Mouse (Mus musculus): Measurements from ENCODE around the gene Sorbs1. TPM values are rescaled to one million over a fixed set of nuclear protein-coding genes. Genes with fewer than 3 reads are reported as not detected.
A peak's percentile ranks its signal among the peaks of the same experiment; 100 is the strongest.

Sorbs1 gene
- total RNA-seq, 2 experiments from 2014 or later: 523 to 539 TPM

DNA sequence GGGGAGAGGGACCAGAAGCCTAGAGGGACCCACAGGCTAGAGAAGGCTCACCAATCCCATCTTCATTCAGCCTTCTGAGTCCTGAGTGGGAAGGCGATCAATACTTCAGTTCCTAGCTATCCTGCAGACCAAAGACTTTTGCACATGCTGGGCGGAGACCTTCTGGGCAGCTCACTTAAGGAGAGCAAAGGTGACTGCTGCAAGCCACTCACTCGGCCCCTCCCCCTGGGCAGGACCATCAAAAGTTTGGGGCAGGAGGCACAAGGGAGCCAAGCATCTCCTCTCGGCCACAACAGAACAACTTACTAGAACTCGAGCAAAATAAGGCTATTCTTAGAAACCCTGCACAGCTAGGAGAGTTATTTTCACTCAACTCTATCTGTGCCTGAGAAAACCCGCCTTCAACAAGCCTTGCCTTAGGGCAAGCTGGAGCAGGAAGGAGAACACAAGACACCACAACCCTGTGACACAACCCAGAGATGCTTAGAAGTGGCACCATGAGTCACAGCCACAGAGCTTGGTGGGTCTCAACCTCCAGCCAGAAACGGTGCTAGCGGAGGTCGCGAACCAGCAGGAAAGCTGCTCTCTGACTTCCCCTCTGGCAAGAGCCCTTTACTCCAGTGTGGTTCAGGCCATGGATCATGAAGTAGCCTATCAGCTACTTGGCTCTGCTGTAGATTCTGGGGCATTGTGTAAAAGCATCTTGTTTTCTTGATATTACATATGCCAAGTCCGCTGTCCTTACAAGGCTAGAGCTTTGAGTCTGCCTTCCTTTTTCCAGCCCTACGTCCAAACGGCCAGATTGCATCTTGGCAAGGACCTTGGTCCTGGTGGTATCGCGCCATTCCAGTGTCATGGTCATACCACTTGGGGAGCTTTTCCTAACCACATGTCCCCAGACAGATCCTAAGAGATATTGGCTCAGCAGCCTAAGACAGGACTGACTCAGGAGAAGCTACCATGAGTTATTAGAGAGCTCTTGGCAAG is 156.8 kb downstream of the Sorbs1 start:
- intact Hi-C loops (cut with DNase I): no loop called here
- peak in 1 of 2 experiments; percentile 44 for DNase-seq

DNA sequence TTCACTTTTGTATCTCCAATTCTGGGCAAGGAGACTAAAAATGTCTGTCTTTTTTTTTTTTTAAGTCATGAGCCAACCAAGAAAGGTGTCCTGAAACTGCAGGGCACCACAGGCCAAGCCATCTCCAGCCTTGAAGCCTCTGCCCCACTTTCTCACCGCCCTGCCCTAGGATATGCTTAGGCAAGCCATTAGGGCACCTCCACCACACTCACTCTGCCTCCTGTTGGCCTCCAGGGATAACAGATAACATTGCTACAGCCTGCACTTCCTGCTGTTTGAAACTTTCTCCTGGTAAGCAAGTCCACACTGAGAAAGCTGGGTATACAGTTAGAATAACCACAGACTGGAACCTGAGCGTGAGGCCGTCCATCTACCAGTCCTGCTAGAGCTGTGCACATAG is 158.5 kb downstream of the Sorbs1 start:
- DNase-seq: no peak
- intact Hi-C loops (cut with DNase I): no loop called here

DNA sequence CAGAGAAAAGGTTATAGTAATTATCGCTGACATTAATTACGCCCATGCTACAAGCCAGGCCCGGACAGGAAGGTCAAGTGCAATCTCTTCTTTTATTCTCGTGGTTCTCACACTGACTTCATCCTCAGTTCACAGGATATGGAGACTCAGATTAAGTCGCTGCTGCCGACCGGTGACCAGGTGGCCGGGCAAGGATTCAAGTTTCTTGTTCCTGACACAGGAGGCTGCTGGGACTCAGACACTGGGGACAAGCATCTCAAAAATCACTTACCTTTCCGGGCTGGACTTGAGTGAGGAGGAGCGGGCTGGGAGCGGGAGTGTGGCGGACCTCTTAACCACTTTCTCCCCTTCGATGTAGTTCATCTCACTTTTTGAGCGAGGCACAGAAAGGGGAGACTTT is 161.6 kb downstream of the Sorbs1 start:
- DNase-seq: no peak
- intact Hi-C loops (cut with DNase I): no loop called here

DNA sequence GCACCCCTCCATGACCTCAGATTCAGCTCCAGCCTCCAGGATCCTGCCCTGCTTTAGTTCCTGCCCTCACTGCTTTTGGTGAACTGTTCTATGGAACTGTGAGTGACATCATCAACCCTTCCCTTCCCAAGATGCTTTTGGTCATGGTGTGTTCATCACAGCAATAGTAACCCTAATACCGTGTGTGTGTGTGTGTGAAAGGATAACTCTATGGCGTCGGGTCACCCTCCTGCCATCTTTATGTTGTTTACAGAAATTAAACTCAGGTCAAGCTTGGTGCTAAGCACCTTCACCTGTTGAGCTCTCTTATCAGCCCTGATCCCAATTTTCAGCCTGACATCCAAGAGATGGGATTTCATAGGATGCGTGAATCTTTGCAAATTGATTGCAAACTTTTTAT is 162.7 kb downstream of the Sorbs1 start:
- DNase-seq: no peak
- intact Hi-C loops (cut with DNase I): no loop called here

DNA sequence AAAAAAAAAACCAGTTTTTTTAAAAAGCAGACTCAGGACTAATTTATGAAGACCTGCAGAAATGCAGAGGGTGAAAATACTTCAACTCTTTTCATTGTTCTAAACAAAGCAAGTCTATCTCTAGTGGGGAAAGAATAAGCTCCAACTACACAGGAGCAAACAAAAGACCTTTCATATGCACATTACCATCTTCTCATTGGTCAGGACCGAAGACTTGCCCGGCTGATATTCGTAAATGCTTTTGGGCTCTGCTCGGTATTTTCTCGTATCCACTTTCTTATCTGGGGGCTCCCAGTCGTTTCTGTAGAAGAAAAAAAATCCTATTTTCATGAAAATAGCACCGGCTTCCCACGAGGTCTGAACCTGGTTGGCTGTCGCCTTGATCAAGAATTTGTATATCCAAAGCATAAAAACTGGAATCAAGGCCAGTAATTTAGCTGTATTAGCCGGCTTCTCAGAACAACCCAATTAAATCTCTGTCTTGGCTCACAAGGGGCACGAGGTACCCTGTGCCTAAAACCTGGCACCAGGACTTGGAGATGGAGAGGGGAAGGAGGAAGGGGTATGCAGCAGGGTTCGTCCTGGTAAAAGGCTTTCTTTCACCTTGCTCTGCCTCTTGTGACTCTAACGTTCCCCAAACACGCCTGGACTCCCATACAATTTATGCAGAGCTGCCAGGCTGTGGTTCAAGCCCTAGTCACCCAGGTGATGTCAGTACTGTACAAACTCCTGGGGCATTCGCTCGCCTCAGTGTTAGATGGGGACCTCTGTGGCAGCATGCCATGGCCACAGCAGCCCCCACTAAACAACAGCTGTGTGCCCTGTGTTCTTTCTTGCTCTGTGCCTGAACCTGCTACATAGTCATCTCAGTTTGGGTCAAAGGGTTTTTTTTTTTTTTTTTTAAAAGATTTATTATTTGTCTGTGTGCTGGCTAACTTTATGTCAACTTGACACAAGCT is 163.6 kb downstream of the Sorbs1 start:
- intact Hi-C loops (cut with DNase I): loop anchor here (10.0 kb wide), 1 partner anchor 375 kb away; no protein-coding TSS in a partner anchor

DNA sequence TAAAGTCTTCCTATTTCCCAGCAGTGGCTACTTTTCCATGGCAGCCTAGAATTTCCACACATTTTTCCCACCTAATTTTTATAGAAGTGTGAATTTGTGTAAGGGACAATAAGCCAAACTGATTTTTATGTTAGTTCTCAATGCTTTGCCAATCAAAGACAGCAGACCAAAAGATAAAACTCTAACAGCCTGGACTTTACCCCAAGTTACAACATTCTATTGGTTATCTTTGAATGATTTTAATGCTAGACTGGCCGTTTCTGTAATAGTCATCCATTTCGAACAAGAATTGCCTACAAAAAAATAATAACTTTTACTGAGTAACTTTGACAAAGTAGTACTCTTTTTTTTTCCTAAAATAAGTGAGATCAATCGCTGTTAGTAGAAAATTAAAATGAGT is 164.3 kb downstream of the Sorbs1 start:
- DNase-seq: no peak
- intact Hi-C loops (cut with DNase I): loop anchor here (10.0 kb wide), 1 partner anchor 376 kb away; no protein-coding TSS in a partner anchor

More for the DNA sequence above, 163.6 kb downstream of the Sorbs1 start:
- no peak for DNase-seq

DNA sequence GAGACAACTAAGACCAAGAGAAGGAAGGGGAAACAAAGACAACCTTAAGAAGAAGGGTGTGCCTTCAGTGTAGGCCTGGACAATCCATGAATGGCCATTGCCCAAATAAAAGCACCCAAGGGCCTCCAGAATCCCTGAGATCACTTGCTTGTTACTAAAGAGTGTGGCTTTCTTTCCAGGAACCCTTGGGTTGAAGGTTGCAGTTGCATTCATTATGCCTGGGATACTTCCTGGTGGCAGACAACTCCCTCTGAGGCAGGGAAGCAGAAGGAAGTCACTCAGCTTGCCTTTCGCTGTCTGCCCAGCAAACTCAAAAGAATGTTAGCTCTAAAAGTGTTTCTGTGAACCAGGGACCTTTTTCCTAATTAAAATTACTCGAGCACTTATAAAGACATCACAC is 164.9 kb downstream of the Sorbs1 start:
- intact Hi-C loops (cut with DNase I): loop anchor here (10.0 kb wide), 1 partner anchor 376 kb away; no protein-coding TSS in a partner anchor
- DNase-seq: no peak

DNA sequence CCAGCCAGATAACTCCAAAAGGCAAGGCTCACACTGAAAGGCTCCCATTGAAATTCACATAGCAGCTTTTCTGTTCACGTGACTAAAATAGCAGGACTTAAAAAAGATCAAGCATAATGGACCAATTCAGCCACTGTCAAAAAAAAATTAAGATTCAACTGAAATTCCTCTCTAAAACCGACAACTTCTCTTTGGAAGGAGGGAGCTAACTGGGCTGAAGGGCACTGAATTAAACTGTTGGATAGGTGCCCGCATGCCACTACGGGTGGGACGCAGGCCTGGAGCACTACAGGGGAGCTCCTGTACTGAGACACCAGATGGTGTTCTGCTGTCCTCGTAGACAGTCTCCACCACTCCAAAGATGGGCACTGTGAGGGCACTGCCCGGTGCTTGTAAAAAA is 165.4 kb downstream of the Sorbs1 start:
- intact Hi-C loops (cut with DNase I): loop anchor here (10.0 kb wide), 1 partner anchor 377 kb away; no protein-coding TSS in a partner anchor
- DNase-seq: no peak

DNA sequence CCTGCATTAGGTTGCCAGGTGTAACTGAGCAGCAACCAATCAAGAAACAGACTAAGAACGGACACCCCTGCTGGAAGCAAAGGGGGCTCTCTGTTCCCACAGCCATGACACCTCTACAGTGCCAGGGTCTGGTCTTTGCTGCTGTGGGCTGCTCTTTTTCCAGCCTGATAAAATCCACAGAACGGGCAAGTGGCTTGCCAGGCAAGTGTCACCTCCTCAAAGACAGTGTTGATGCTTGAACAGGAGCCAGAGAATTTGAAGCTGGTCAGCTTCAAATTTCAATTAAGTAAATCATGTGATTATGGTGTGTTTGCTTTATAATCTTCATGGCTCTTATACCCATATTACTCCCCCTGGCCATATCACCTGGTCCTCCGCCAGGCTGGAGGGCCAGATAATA is 166.7 kb downstream of the Sorbs1 start:
- intact Hi-C loops (cut with DNase I): loop anchor here (10.0 kb wide), 1 partner anchor 378 kb away; no protein-coding TSS in a partner anchor
- DNase-seq: peak in 1 of 2 experiments; percentile 48

DNA sequence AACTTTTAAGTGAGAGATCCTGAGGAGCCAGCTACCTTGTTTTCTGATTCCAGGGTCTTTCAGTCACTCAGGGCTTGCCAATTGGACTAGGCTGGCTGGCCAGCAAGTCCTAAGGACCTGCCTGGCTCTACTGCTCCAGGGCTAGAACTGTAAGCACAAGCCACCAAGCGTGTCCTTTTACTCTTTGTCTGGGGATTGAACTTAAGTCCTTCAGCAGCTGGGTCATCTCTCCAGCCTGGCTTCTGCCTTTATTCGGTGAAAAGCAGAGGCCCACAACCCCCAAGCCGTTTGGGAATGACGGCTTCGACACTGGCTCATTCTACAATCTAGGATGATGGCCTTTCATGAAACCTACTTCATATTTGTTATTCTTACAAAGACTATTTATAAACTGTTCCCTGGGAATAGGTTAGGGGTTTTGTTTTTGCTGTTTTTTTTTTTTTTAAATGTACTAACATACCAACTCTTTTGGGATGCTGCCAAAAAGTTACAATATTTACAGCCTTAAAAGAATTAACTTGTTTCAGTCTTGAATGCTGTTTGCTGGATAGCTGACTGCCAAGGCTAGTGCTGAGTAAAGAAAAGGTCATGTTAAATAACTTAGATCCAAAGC is 167.2 kb downstream of the Sorbs1 start:
- intact Hi-C loops (cut with DNase I): loop anchor here (10.0 kb wide), 1 partner anchor 378 kb away; no protein-coding TSS in a partner anchor
- no peak for DNase-seq

DNA sequence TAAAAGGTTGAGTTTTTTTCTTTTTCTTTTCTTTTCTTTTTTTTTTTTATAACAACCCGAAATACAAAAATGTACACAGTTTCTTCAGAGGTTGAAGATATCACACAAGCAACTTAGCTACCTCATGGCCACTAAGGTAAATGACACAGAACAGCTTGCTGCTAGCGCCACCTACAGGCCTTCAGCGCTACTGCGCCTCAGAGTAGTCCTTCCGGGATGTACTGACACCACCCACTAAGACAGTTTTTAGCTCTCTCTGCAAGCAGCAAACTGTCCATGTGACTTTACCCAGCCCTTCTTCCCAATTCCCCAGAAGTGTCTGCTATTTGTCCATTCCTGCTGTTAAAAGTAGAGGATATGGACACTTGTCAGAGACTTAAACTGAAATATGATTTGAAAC is 167.9 kb downstream of the Sorbs1 start:
- DNase-seq: peak; percentile 62 to 74
- intact Hi-C loops (cut with DNase I): loop anchor here (2.0 to 10.0 kb wide), 2 partner anchors 37 to 379 kb away; no protein-coding TSS in a partner anchor

DNA sequence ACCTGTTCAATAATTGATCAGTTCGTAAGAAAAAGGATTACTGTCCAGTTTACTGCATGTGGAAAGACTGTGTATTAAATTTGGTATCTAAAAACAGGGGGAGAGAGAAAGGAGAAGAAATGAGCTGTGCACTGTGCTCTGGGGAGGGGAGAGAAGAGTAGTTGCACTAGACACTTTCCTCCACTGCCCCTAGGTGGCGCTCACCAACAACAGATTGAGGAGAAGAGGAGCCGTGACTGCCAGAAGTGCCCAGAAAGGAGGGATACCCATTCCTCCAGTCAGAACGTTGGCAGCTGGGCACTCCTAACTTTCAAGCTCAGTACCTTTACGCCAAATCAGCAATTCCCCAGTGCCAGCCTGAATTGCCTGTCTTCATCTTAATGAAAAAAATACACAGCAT is 170.6 kb downstream of the Sorbs1 start:
- peak; percentile 89 to 90 for DNase-seq
- intact Hi-C loops (cut with DNase I): loop anchor here (1.0 to 10.0 kb wide), 2 partner anchors 202 to 382 kb away; no protein-coding TSS in a partner anchor

DNA sequence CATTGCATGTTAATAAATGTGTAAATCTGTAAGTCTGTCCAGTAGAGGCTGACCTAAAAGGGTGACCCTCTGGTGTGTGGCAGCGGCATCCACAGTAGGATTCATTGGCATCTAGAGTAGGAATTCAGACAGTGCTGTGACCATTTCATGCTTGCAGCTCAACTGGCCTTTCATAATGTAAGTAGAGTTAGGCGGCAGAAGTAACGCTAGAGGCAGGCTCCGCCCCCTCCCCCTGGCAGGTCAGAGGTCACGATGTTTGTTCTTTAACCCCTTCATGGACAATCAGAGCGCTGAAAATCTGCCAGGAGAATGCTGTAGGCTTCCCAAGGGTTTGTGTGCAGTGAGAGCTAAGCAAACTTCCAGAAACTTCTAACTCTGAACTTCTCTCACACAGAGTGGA is 172.4 kb downstream of the Sorbs1 start:
- DNase-seq: no peak
- intact Hi-C loops (cut with DNase I): loop anchor here (10.0 kb wide), 1 partner anchor 384 kb away; no protein-coding TSS in a partner anchor

DNA sequence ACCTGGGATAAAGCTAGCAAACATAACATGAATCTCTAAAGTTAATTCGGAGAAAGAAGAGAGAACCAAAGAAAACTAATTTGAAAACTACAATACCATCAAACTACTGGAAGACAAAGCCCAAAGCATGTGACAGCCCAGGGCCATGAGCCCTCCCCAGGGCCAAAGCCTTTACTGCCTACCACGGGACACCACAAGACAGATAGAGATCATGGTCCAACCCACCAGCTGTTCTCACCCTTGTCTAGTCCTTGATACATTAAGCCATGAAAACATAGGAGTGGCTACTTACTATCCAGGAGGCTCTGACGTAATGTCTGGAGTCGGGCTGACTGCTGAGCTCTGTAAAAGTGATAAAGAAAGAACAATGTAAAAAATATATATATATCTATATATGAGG is 176.9 kb downstream of the Sorbs1 start:
- DNase-seq: no peak
- intact Hi-C loops (cut with DNase I): no loop called here

DNA sequence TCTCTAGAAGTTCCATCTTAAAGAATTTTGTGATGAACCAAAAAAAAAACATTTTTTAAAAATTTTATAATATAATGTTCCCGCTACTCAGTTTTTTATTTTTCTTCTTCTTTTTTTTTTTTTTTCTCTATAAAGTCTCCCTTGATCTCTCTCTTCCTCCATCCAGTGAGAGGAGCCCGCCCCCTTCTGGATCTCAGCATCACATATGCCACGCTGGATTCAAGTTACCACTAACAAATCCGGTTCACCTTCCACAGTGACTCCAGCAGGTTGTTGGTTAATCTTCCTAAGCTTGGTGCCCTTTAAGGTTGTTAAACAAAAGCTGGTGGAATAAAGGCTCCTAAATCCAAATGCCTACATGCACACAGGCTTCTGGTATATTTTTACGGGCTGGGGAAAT is 179.7 kb downstream of the Sorbs1 start:
- intact Hi-C loops (cut with DNase I): no loop called here
- DNase-seq: peak in 1 of 2 experiments; percentile 39

DNA sequence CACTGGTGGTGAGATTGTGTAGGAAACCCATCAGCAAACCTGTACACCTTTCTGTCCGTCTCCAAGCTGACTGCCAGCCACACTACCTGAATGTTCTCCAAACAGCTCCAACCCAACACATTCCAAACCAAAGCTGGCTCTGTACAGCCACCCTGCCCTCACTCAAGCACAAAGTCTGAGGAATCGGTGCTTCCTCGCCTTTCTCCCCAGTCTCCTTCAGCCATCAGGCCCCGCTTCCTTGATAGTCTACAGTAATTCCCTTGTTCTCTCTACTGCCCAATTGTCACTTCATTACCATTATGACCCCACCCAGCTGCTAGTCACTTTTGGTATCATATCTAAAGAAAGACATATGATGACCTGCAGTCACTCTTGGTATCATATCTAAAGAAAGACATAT is 180.5 kb downstream of the Sorbs1 start:
- intact Hi-C loops (cut with DNase I): no loop called here
- no peak for DNase-seq

DNA sequence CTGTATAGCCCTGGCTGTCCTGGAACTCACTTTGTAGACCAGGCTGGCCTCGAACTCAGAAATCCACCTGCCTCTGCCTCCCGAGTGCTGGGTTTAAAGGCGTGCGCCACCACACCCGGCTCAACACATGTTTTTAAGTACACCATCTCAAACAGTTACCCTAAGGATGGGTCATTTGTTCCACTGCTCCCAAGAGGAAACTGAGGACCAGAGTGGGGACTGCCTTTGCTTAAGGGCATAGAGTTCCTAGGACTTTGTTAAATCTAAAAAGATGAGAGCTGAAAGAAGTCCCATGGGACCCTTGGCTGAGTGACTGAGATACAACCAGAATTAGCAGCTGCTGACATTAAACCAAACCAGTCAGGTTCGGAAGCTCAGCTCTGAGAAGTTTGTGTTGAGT is 181.3 kb downstream of the Sorbs1 start:
- no peak for DNase-seq
- intact Hi-C loops (cut with DNase I): no loop called here

DNA sequence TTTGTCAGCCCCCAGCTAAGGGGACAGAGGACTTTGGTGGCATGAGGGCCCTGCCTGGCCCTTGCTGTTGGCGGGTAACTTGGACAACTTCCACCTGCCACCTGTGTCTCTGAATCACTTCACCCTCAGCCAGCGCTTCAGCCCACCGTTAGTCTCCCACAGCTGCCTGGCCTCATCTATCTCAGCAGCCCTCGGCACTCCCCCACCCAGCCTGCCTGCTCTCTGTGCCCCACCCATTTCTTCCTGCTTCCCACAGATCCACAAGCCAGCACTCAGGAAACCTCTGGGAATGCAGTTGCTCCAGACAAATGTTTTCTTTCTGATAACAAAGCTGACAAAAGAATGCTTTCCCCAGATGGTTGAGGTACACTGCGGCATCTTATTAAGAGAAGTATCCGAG is 181.7 kb downstream of the Sorbs1 start:
- intact Hi-C loops (cut with DNase I): no loop called here

DNA sequence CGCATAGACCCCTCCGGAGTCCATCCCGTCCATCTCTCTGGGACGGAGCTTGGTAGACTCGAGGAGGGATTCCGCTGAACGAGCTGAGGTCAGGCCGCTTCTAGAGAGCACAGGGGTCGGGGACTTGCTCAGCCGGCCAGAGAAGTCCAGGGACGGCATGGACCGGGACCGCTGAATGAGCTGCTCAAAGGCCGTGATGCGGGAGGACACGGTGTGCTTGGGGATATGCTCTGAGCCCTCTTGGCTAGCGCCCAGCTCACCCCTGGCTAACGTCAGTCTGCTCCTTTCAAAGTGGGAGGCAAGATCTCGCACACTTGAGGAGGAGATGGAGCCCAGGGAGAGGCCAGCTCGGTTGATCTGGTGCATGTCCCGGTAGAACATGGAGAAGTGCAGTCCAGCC is 187.5 kb downstream of the Sorbs1 start:
- DNase-seq: no peak
- intact Hi-C loops (cut with DNase I): no loop called here

More for the DNA sequence above, 181.7 kb downstream of the Sorbs1 start:
- peak; percentile 62 to 66 for DNase-seq

DNA sequence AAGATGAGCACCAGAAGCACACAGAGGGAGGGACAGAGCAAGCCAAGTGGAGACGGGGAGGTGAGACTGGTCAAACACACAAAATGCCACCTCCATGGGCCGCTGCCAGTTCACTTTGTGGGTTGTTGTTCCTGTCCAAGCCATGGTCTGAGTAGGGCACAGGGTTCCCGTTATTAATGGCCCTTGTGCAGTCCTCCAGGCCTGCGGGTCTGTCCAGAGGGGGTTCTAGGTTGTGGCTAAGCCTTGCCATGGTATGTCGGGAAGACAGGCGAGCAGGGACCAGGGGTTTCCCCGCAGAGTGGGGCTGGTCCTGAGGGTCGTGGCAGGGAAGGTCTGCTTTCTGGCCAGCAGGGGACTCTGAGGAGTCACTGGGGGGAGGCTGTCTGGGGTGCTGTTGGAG is 188.2 kb downstream of the Sorbs1 start:
- intact Hi-C loops (cut with DNase I): no loop called here
- no peak for DNase-seq

Data from heart, postnatal 14 days (tissue).